Mouse (Mus musculus) WW6 (cell line): Measurements from ENCODE around the gene Dnase1l2.
"Not testable (repeated sequence)": the region's sequence is repeated elsewhere in the genome, so short reads cannot be mapped to it uniquely, and the experiment has no call there.

Experiments
- DNase-seq: peaks from one replicate; pipeline ENCODE4 v3.0.0-alpha.2; 2013; ENCODE audit warnings: low read depth, low spot score

Gene Dnase1l2

DNA sequence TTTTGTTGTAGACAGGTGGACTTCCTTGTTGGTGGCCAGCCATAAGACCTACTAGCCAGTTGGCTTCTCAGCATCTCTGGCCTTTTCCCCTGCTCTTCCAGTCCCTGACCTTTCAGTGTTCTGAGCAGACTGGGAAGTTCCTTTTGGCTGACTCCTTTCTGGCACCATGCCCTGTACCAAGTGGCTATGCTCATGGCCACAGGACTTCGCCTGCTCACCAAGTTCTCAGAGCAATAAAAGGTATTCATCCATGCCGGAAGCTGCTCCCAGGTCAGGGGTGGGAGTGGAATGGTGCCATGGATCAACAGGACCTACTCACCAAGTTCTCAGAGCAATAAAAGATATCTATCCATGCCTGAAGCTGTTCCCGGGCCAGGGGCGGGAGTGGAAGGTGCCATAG, 29.6 kb upstream of the Dnase1l2 start:
- DNase-seq, result no peak

DNA sequence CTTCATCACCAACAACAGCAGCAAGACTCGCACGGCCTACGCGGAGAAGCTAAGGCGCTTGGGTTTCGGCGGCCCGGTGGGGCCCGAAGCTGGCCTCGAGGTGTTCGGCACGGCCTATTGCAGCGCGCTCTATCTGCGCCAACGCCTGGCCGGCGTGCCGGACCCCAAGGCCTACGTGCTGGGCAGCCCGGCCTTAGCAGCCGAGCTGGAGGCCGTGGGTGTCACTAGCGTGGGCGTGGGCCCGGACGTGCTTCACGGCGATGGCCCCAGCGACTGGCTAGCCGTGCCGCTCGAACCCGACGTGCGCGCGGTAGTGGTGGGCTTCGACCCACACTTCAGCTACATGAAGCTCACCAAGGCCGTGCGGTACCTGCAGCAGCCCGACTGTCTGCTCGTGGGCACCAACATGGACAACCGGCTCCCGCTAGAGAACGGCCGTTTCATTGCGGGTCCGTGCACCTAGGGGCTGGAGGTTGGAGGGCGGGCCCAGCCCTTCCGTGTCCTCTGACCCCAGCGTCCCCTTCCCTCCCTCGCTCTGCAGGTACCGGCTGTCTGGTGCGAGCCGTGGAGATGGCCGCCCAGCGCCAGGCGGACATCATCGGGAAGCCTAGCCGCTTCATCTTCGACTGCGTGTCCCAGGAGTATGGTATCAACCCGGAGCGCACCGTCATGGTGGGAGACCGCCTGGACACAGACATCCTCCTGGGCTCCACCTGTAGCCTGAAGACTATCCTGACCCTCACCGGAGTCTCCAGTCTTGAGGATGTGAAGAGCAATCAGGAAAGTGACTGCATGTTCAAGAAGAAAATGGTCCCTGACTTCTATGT, 28.0 kb upstream of the Dnase1l2 start:
- no peak for DNase-seq

DNA sequence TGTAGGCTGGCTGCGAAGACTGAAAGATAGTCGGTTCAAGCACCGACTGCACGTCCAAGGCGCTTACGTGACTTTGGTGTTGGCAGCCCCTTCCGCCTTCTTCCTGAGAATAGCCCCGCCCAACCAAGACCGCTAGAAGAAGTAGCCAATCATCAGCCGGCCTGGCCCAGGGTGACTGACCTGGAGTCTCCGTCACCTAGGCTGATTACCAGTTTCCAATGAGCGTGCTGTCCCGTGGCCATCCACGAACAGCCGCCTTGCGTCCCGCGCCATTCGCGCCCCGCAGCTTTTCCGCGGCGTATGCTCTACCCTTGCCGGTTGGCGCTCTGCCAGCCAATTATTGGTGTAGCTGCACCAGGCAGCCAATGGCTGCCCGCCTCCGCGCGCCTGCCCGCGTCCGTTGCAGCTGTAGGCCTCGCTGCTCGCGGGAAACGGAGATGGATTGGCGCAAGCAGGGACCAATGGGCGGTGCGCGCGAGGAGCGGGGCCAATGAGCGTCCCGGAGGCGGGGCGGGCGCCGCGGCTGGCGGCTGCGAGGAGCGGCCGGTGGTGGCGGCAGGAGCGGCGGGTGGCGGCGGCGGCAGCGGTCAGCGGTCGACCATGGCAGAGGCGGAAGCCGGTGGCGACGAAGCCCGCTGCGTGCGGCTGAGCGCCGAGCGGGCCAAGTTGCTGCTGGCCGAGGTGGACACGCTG, 27.2 kb upstream of the Dnase1l2 start, which contains the start of the genes E4f1 and Pgp:
Gene E4f1 (minus strand): TSS at position 404 of the 693 bp plus-strand sequence.
Gene Pgp (plus strand): TSS at position 483 of the 693 bp plus-strand sequence.
- peak; percentile 95 for DNase-seq

DNA sequence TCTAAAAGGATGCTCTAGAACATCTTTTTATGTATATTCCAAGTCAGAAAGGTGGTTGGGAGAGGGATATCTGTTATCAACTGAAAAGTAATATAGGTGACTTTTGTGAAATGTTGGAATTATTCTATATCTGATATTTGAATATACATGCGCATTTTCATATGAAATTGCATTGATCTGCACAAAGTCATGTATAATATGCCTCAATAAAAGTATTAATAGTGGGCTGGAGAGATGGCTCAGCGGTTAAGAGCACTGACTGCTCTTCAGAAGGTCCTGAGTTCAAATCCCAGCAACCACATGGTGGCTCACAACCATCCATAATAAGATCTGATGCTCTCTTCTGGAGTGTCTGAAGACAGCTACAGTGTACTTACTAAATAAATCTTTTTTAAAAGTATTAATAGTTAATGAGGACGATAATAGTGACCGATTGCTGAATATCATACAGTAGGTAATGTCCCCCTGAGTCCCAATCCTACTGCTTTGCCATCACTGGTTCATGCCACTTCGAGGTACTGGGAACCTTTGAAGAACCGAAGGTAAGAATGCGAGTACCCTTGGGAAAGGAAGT, 26.5 kb upstream of the Dnase1l2 start:
- no peak for DNase-seq

DNA sequence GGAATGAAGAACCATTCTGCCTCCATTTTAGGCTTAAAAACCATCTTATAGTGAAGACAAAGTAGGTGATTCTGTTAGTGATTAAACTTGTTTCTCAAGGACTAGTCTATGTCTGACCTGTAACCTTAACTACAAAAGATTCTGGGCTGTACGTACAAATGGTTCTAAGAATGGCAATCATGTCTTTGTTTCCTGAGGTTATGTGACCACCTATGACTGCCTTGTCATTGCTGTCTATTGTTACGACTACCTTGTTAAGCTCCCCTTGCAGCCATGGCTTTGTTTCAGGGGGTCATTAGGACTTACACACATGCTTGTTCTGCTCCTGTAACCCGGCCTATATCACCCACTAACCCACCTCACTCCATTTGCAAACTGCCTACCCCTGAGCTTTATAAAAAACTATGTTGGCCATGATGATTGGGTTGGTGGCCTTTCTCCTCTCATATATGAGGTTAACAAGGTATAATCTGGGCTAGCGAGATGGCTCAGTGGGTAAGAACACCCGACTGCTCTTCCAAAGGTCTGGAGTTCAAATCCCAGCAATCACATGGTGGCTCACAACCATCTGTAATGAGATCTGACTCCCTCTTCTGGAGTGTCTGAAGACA, 25.8 kb upstream of the Dnase1l2 start:
- DNase-seq, result no peak

DNA sequence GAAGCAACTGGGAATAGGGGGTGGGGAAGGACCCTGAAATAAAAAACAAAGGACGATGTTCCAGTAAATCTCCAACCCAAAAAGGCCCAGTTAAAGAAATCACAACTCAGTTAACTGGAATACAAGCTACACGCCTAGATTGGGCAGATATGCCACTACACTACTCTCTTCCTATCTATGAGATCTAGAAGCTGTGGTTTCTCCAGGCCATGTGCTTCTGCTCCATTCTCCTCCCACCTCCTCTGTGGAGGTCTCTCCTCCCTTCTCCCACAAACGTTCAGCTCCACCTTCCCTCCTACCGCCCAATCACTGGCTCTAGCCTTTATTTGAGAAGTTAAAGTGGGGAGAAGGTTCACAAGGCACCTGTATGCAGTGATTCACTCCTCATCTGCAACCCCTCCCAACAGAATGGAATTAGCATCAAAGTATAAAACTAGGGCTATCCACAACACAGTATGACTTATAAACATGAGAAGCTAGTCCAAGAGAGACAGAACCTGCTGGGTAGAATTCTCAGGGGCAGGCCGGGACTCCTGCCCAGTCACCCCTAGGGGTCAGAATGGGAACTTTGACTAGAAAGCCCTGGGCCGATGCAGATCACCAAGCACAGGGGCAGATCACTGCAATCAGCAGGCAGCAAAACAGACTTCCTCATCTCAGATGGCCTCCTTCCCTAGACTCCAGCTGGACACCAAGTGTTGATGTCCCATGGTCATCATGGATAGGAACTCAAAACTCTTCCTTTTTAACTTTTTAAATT, 20.6 kb upstream of the Dnase1l2 start:
- no peak for DNase-seq

DNA sequence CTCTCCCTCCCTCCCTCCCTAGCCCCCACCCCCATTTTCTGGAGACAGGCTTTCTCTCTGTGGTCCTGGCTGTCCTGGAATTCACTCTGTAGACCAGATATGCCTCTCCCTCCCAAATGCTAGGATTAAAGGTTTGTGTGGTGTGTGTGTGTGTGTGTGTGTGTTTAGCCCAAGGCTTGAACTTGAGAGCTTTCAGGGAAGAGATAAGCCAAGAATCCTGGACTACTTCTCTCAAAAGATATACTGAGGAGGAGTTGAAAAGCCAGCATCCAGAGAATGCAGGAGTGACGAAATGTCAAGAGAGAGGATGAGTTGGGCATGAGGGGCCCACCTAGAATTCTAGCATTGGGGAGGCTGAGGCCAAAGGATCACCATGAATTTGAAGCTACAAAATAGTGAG, 20.0 kb upstream of the Dnase1l2 start:
- no peak for DNase-seq

DNA sequence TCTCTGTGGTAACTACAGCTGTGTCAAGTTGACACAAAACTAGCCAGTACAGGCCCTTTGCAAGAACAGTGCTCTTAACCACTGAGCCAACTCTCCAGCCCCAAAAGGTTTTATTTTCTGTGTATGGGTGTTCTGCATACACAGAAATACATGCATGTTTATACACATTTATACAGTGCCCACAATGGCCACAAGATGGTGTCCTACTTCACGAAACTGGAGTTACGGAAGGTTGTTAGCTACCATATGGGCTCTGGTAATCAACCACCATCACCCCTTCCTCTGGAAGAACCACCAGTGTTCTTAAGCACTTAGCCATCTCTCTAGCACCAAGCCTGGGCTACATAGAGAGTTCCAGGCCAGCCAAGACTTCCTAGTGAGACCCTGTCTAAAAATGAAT, 18.7 kb upstream of the Dnase1l2 start:
- DNase-seq, result no peak

DNA sequence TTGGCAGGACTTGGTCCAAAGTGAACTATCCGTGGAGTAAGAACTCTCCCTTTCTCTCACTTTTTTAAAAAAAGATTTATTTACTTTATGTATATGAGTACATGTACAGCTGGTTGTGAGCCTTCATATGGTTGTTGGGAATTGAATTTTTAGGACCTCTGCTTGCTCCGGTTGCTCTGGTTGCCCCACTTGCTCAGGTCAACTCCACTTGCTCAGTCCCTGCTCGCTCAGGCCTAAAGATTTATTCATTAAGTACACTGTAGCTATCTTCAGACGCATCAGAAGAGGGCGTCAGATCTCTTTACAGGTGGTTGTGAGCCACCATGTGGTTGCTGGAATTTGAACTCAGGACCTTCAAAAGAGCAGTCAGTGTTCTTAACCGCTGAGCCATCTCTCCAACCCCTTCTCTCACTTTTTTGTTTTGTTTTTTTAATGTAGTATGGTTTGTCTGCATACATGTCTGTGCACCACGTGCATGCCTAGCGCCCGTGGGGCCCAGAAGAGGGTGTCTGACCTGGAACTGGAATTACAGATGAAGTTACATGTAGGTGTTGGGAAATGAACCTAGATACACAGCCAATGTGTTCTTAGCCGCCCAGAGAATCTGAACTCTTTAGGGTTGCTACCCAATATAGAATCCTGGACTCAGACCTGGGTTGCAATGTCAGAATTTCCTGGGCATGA, 12.8 kb upstream of the Dnase1l2 start:
- not testable (repeated sequence) for DNase-seq

DNA sequence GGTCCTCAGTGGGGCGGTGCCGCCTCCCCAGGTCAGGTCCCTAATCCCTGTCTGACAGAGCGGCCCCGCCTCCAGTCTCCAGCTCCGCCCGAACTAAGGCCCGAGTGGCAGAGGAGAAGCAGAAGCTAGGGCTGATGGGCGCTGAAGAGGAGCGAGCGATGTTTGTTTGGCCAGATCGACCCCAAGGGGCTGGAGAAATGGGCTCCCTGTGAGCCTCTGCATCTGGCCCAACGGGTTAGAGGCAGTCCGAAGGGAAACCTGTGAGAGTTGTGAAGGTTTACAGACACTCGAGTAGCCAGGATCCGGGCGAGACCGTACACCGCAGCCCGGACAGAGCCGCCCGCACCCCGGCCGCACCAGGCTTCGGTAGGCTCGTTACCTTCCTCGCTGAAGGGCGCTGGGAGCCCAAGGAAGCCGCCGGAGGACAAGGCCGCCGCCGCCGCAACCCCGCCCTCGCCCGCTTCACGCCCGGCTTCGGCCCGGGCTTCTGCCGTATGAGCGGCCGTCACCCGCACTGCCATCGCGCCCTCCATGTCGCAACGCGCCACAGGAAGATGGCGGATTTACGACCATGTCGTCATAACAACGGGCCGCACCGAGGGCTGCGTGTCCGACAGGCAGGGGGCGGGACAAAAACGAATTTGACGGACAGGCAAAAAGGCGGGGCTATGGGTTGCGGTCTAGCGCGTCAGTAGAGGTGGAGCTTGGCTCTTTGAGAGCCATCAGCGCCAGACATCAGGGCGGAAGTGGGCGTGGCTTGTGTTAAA, 12.0 kb upstream of the Dnase1l2 start:
- DNase-seq, result peak; percentile 99

DNA sequence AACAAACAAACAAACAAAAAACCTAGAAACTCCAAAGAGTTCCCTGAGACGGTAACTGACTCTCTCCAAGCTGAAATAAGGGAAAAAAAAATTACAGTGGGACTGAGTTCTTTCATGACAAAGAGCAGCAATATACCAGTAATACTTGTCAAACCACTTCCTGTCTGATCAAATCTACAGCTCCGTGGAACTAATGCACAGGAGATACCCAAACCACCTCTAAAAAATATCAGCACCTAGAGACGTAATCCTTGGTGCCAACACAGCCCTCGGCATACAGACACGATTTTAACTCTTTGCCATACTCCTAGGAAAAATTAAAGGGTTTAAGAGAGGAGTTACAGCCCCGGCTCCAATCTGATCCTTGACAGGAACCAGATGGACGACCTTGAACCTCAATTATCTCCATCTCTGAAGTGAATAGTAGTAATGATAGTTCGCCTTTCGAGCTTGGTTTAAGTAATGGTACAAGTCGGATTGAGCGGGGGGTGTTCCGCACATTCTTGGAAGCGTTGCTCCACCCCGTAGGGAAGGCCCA, 11.4 kb upstream of the Dnase1l2 start:
- no peak for DNase-seq

DNA sequence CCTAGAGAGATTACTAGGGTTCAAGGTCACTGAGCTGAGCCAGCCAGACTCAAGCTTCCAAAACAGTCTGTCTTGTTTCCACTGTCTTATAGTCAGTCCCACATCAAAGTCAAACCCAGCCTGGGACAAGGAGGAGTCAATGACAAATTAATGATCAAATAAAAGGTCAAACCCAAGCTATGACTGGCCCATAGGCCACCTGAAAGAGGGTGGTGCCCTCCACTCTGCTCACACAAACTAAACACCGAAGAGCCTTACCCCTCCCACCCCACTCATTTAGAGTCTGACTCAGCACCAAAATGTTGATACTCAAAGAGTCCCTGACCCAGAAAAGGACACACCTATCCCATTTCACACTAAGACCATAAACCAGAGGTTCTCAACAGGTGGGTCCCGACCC, 10.5 kb upstream of the Dnase1l2 start:
- DNase-seq, result no peak

DNA sequence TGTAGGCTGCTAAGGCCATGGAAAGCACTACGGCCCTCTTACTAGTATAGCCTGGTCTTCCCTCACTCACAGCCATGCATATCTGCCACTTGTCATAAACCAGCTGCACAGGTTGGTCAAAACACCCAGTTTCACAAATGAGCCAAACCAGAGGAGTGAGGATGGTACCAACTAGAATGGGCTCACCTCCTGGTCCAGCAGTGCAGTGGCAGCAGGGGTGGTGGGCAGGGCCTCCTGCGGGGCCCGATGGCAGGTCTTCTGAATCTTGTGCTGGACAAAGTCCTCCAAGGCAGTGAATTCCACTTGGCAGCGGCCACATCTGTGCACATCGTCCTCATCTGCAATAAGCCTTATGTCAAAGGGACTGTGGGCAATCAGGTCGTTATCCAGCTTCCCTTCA, 8.3 kb upstream of the Dnase1l2 start:
- DNase-seq, result no peak

DNA sequence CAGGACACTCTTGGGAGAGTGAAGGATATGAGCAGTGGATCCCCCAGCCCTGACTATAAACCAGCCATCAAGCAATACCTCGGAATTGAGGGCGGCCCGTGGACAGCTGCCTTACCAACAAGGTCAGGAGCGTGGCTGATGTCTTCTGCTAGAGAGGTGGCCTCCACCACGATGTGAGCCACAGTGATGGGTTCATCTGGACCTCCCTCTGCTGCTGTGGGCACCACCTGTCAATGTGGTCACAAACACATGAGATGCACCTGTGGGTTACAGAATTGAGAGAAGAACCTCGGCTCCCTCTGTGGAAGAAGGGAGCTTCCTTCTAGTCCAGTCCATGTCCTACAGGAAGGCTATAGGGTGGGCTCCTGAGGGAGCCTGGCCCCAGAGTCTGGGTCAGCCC, 6.6 kb upstream of the Dnase1l2 start:
- no peak for DNase-seq

DNA sequence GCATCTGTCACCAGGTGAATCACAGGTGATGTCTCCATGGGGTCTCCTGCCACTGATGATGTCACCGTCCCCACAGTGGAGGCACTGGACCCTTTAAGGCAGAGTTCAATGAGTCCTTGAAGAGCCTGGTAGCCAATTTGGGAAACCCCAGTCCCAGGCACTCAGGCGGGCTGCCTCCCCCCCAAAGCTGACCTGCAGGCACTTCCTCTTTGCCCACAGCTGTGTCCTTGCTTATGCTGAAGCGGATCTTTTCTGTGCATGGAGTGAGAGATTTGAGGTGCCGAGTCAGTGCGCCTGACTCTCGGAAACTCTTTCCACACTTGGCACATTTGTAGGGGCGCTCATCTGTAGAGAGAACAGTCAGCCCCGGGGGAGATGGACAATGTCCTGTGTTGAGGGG, 3.7 kb upstream of the Dnase1l2 start:
- DNase-seq, result no peak

DNA sequence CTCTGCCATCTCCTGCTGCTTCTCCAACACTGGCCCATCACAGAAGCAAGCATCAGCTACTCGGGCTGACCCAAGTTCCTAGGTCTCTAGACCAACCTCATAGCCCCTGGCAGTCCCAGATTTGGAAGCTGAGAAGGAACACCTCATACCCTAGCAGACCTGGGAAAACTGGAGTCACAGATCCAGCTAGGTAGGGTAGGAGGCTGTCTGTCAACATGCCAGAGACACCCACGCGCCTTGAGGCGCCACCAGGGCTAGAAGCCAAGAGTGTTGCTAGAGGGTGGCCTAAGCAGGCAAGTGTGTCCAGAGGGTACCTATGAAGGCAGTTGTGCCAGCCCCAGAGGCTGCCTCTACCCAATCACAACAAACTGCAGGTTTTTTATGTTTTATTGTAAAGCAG, 504 bp upstream of the Dnase1l2 start:
- DNase-seq, result no peak

DNA sequence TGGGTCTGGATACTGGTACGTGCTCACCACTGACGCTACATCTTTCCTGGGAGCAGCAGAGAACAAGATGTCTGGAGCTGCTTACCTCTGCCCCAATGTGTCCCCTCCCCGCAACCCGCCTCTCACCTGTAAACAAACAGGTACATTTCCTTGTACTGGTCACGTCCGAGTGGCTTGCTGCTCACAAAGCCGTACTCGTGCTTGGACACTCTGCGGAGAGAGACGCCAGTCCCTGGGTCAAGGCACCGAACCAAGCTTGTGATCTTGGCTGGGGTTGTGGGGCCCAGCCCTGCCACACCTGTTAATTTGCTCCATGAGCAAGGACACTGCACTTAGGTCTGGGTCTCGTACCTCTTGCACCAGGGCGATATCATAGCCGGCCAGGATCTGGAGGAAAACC, 798 bp downstream of the Dnase1l2 start:
- no peak for DNase-seq

DNA sequence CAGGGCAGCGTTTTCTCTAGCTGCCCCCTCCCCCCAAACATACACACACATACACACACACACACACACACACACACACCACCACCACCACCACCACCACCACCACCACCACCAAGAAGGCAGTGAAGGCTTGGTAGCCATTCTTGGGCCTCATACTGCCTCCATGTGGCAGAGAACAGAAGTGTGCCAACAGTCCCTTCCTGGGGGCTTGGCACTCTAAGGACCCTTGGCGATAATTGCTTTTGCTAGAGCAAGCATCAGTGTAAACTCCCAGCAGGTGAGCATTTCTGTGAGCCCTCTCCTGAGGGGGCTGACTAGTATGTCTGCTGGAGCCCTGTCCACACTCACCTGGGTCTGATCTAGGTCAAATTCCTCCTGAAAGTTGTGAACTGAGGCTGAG, 1.8 kb downstream of the Dnase1l2 start:
- no peak for DNase-seq

DNA sequence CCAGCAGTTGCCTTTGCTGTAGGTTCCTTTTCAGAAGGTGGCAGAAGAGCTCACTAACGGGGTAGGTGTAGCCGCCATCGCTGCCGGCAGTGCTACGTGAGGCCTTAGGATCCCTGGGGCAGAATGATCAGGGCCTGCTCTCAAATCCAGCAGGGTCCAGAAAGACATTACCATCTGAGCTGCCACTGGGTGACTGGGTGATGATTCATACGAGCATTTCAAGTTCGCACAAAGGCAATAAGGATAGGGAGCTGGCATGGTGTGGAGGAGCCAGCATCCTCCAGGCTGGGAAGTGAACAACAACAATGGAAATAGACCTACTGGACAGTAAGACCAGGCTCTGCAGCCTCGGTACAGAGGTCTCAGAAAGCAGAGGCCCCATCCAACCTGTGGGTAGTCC, 2.5 kb downstream of the Dnase1l2 start:
- no peak for DNase-seq

DNA sequence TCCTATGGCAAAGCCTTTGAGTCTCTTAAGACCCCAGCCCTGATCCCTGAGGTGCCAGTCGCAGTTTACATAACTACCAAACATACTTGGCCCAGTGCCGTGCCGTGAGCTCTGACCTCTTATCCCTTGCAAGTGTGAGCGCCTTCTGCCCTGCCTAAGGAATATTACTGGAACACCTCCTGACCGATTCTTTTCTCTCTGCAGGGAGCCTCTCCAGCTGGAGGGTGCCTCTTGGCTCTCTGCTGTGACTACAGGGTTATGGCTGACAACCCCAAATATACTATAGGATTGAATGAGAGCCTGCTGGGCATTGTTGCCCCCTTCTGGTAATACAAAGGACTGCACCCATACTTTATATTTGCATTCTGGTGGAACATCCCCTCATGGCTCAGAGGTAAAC, 5.9 kb downstream of the Dnase1l2 start:
- no peak for DNase-seq
